Mouse (Mus musculus) erythroblast, adult 5-6 weeks (primary cell): ENCODE measurements around the gene Cd93. TPM values are rescaled to one million over a fixed set of nuclear protein-coding genes. Genes with fewer than 3 reads are reported as not detected.

Experiments
- ATAC-seq: replicated peaks from 2 replicates; pipeline ENCODE4 v1.8.0; 2016; ENCODE audit warnings: moderate number of reproducible peaks, mild to moderate bottlenecking, moderate TSS enrichment, inconsistent platforms; ENCODE audit not compliant: poor library complexity, low FRiP score, severe bottlenecking
- total RNA-seq, 2 experiments: library from RNA; stranded (forward) in 1 of 2; stranded (reverse) in 1 of 2; fragments of 150-400 nt in 1 of 2; fragments of 200-764, 138-1000 nt in 1 of 2; gene quantifications; 2 replicates each; pipeline versions ENCODE4 v1.2.3 to v1.2.4; 2015 to 2017; ENCODE audit warnings: low replicate concordance in 2 of 2

Gene Cd93
- 8.8 and 14.2 TPM in 2 replicates for total RNA-seq (2015; ENCODE audit: low replicate concordance)
- 9.1 and 9.4 TPM in 2 replicates for total RNA-seq (2017; ENCODE audit: low replicate concordance)

DNA sequence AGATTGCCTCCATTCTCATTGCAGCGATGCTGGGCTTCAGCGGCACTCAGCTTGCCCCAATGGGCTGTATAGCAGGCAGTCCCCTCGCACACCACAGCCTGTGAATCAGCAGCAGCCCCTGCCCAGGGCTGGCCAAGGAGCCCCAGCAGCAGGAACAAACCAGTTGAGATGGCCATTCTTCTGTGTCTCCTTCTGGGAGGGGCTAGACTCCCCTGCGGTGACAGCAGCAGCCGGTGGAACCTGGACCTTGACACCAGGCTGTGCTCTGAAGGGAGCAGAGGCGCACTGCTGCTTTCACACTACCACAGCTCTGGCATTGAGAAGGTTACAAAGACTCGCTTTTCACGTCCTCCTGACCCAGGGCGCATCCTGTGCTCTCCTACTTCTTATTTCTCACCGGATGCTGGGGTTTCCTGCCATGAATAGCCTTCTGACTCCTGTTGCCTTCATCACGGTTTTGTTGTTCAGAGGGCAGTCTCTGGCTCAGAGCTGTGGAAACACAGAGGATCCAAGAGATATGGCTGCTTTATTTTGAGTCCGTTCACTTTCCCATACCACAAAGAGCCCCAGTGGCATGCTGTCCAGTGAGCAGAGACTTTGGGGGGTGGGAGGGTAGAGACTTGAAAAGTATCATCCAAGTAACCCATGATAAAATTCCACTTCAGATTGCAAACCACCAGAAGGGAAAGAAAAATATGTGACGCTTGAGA lies at the start of gene Cd93:
TSS of gene Cd93 (minus strand) at position 315 of the 710 bp plus-strand sequence.
- ATAC-seq: no peak; the same call in 1 of the 2 replicates

GRCm38 (mm10) chr2:148492108-148492507 lies 48.7 kb upstream of the Cd93 start:
- no peak for ATAC-seq

DNA sequence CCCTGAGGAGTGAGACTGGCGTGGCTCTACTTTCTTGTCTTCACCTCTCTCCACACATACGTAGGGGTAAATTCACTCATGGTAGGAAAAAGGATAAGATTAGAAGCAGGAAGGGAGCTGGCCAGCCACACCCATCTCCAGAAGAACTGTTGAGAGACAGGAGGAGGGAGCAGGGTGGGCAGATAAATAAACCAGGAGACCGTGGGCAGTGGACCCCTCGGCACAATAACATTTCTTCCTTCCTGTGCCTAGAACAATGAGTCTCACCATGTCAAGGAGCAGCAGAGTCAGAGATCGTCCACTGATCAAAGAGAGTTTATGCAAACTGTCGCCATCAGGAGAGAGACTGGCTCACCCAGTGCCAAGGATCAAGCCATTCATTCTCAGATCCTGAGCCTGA lies 46.8 kb upstream of the Cd93 start:
- ATAC-seq: no peak

DNA sequence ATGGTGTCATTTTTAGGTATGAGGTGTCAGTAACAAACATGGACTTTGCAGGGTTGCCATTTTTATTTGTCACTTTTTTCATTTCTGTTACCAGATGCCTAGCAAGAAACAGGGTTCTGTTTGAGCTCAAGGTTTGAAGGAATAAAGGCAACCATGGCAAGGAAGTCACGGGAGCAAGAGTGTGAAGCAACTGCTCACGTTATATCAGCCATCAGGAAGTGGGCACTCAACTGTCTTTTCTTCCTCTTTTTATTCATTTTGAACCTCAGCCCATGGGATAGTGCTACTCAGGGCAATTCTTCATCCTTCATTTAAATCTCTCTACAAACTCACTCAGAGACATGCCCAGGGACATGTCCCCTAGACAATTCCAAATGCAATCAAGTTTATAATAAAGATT lies 45.5 kb upstream of the Cd93 start:
- no peak for ATAC-seq

GRCm38 (mm10) chr2:148485576-148485975 lies 42.2 kb upstream of the Cd93 start:
- ATAC-seq: no peak

- no peak for ATAC-seq
These were observed 37.0 kb upstream of the Cd93 start for GRCm38 (mm10) chr2:148480376-148480775.

- ATAC-seq: no peak
These were observed 34.9 kb upstream of the Cd93 start for GRCm38 (mm10) chr2:148478141-148478701.

- no peak for ATAC-seq
These were observed 34.0 kb upstream of the Cd93 start for GRCm38 (mm10) chr2:148477346-148477745.

DNA sequence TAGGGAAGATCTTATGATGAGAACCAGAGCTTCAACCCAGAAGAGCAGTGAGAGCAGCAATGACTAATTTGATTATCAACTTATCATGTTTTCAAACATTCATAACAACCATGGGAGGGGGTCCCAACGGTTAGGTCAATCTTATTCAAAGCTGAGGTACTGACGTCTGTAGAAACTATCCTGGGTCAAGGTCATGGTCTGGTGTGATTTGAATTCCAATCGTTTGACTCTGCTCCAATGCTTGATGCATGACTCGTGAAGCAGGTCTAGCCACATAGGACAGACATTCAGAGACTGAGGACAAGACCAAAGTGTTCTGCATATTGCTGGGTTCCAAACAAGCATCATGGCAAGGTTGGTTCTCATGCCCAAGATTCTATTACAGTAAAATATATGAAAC lies 33.2 kb upstream of the Cd93 start:
- no peak for ATAC-seq

DNA sequence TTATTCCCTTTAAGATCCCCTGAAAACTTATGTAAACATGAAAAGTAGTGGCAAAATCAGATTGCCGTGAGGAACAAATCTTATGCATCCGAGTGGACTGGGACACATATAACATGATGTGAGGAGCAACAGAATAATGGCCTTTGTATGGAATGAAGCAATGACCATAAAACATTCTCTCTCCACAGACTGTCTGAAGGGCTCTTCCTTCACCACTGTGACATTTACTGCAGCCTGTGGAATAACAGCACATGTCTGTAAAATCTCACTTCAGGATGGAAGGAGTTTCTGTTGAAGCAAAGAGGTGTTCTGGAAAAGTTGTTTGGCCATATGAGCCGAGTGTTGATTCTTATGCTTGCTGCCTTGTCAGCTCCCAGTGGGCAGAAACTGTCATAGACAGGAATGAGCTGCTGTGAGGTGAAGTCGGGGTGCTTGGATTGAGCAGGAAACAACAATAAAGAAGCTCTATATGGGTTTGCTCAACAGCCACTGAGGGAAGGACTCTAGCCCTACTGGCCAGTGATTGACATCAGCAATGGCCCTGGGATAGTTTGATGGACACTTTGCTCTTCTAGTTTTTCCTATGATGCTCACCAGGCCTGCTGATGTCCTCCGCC lies 32.6 kb upstream of the Cd93 start:
- ATAC-seq: no peak

DNA sequence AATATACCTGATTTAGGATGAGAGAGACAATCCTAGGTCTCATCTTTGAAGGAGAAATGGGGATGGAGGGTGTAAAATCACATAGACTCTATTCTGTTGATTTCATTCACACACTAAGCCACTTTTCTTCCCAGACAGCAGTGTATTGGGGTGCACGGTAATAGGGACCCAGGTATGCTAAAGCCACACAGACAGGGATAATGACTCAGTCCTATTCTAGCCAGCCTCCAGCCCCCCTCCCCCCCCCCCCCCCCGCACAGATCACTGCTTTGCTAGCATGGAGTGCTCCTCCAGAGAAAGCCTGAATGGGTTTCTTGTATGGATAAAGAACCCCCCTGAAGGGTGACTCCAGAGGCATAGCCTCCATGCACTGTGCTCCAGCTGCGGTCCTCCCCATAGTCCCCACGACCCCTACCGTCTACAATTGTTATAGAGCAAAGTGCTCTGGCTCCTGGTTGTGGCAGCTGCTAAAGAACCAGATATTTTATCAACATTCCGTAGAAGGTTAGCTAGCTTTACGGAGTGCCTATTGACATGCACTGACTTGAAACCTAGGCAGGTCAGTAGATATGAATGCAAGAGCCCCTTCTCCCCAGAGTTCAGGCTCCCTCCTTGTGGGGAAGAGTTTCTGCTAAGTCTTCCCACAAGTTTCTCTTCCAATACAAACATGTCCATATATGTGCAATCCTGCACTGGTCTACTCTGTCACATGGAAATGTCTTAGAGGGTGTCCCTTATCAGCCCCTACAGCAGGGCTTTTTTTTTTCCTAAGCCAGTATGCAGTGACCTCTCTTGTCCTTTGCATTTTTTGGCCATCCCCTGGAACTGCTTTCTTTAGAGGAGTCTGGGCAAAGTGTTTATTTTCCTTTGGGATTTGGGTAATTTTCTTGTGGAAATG lies 26.2 kb upstream of the Cd93 start:
- no peak for ATAC-seq

DNA sequence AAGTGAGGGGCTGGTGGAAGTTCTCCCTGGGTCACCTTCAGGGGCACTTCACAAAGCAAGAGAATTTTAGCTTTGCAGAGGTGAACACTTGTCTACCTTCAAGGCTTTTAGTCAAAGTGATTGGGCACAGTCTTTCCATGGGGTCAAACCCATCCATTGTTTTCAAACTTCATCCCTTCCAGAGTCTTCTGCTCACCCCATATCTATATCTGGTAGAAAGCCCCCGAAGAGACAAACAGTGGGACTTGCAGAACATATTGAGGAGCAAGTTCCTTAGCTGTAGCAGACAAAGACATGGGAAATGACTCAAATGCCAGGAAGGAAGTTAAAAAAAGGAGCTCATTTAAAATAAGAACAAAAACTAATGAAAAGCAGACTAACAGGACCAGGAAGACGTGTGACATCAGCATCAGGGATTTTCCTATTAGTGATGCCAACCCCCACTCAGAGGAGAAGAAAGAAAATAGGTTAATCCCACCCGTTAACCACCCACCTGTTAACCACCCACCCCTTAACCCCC lies 24.6 kb upstream of the Cd93 start:
- ATAC-seq: no peak

GRCm38 (mm10) chr2:148455341-148455740 lies 12.0 kb upstream of the Cd93 start:
- ATAC-seq: no peak

DNA sequence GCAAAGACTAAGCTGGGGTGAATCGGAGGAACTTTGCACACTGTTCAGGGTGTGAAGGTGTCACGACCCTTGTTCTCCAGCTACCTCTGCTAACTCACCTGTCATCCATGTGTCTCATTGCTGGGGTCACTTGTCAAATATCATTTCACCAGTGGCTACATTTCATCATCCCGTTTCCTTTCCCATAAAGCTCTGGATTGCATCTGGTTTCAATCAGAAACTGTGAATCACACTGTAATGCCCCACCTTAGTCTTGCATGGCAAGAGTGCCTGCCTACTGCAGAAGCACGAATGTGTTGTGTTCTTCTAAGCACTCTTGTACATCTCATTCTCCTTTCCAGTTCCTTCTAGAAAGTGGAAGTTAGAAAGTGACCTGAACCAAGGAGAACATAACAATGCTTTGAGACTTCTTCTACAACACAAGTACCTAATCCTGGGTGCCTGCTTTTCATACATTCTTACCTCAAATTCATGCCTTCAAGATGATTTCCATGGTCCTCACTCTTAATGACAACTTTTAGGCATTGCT lies 10.7 kb upstream of the Cd93 start:
- ATAC-seq: no peak

GRCm38 (mm10) chr2:148453061-148453460 lies 9.7 kb upstream of the Cd93 start:
- no peak for ATAC-seq

- ATAC-seq: no peak
These were observed 8.1 kb upstream of the Cd93 start for GRCm38 (mm10) chr2:148451498-148451897.

- no peak for ATAC-seq
These were observed 7.3 kb upstream of the Cd93 start for GRCm38 (mm10) chr2:148450616-148451015.

DNA sequence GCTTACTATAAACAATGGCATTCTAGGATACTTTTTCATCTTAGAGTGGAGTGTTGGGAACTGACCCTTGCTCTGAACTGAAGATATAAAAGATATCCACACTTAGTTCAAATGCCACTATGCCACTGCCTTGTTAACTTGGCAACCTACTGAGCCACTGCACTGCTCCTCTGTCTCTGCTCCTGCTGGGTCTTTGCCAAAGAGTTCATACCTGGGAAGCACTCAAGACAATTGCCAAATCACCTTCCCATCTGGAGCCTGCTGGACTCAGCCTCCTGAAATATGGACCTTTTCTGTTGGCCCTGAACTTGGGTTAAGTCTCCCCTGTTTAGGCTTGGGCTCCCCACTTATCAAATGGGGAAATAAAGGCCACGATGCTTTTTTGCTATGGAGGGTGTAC lies 6.3 kb upstream of the Cd93 start:
- ATAC-seq: no peak

GRCm38 (mm10) chr2:148446446-148446845 lies 3.1 kb upstream of the Cd93 start:
- ATAC-seq: no peak

- ATAC-seq: no peak
These were observed 2.3 kb upstream of the Cd93 start for GRCm38 (mm10) chr2:148445616-148446015.
